Mouse (Mus musculus) right cerebral cortex, adult 2 months (tissue): ENCODE measurements around the gene Mgp.
"Not testable (repeated sequence)": the region's sequence is repeated elsewhere in the genome, so short reads cannot be mapped to it uniquely, and the experiment has no call there.

ENCODE experiments used
- DNase-seq, 2 experiments: peaks; one replicate each; pipeline ENCODE4 v3.0.0; 2021 to 2022; ENCODE audit warnings: low spot score in 2 of 2

The Mgp gene

DNA sequence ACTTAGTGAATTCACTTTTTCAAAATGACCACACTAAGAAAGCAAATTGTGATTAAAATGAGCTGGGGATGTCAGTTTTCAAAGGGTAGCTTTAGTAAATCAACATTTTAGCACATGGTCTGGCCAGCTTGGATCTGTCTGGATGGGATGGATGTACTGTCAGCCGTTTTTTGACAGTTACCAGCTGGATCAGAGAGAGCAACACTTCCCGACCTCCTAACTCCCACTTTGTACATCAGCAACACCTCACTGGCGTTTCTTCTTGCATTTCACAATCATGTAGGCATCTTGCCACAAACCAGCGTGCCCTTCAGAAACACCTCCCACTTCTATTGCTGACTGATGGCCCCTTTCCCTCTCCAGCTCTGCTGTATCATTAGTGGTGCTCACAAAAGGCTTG, 22.6 kb upstream of the Mgp start:
- no peak for DNase-seq

DNA sequence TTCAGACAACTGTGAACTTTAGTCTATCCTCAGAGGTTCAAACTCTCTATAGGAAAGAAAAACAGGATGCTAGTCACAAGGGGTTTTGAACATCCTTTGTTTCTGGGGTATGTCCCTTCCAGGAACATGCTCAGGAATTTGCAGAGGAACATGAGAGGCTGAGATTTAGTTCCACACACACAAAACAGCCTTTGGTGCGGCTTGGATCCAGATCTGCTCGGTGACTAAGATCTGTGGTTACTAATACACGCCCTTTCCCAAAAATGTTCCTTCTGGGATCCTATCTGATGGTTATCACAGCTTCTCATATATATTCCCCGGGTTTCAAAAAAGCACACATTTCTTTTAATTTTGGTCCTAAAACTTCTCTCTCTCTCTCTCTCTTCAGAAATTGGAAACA, 22.2 kb upstream of the Mgp start:
- no peak for DNase-seq

- no peak for DNase-seq
These were observed 19.1 kb upstream of the Mgp start for GRCm38 (mm10) chr6:136894532-136895339.

DNA sequence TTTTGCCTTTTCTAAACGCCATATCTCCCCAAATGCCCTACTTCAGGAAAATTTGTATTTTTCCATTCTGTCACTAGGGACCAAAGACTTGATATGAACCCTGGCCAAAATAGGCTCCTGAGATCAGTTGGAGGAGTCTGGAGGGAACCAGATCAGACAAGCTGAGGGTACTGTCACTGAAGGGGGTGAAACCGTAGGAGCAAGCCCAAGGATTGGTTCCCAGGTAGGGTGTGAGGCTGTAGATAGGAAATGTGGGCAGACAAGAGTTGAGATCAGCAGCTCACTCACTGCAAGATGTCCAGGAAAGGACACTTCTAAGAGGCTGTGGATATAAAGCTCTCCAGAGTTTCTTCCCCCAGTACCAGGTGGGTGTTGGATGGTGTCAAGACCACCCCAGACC, 16.4 kb upstream of the Mgp start:
- no peak for DNase-seq

GRCm38 (mm10) chr6:136889554-136889953, 13.9 kb upstream of the Mgp start:
- no peak for DNase-seq

DNA sequence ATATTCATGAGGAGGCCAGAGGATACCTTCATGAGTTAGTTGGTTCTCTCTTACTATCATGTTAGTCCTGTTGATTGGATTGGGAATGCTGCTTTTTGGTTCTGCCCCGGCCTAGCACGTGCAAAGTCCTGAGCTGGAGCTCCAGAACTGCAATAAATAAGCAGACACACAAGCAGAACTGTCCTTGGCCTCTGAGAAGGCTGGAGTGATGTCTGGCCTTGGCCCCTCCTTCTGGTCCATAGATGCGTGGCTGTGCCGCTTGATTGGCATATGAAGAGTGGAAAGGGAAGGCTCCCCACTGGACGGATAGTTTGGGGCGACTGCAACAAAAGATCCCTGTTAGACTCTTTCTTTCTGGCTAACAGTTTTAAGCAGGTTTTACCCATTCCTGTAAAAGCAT, 13.4 kb upstream of the Mgp start:
- DNase-seq, result no peak

DNA sequence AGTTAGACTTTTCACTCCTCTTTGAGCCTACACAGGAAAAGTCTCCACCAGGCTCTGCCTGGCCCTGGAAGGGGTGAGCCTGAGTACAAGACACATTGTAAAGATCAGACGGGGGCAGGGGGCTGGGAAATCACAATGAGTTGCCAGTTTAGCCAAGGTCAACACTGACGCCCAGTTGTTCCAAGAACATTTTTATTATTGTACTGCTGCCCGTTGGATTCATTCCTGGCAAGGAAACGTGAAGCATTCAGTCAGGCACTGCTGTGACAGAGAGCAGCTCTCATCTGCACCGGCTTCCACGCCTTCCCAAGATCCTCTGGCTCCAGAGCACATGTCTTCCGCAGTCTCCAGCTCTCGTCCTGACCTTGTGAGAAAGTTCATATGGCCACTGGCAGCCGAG, 12.2 kb upstream of the Mgp start:
- DNase-seq, result no peak

DNA sequence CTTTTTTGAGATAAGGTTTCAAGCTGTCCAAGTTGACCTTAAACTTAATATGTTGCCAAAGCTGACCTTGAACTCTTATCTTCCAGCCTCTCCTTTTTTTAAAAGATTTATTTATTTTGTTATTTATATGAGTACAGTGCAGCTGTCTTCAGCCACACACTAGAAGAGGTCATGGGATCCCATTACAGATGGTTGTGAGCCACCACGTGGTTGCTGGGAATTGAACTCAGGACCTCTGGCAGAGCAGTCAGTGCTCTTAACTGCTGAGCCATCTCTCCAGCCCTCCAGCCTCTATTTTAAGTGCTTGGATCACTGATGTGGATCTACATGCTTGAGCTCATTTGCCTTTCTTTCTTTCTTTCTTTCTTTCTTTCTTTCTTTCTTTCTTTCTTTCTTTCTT, 9.1 kb upstream of the Mgp start:
- not testable (repeated sequence) for DNase-seq

GRCm38 (mm10) chr6:136883961-136884360, 8.3 kb upstream of the Mgp start:
- DNase-seq, result no peak

DNA sequence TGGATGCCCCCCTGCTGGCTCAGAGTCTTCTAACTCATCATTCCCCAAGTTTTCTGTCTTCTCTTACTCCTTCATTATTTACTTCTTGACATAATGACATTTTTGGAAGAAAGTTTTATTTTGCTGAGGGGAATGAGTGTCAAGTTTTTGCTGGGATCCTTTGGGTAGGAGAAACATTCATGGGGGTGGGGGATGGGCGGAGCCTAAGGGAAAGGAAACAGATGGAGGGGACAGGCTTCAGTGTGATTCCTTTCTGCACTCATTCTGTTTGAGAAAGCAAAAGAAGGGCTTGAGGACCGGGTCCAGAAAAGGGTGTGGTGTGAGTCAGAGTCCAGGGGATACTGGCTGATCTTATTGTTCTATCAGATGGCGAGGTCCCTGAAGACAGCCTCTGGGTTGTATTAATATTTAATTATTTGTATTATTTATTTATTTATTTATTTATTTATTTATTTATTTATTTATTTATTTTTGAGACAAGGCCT, 7.8 kb upstream of the Mgp start:
- DNase-seq, result no peak

- DNase-seq, result no peak
These were observed 6.1 kb upstream of the Mgp start for GRCm38 (mm10) chr6:136881678-136882077.

DNA sequence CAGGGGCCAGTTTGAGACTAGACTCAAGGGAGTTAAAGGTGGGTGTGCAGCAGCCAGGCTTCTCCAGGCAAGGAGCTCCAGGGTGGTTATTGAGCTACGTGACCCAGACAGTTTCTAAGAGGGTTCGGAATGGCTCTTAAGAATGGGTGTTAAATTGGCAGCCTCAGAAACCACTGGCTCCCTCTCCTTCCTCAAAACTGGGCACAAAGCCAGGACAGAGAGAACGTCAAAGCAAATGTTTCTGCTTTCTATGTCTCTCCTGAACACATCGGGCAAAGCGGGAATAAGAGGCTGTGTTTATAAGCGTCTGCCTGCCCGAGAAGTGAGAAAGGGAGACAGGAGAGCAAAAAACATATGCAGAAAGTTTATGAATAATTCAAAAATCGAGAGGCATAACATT, 1.0 kb downstream of the Mgp start:
- peak; percentile 31 to 33 for DNase-seq

- no peak for DNase-seq
These were observed 6.7 kb downstream of the Mgp start for GRCm38 (mm10) chr6:136868921-136869320.

GRCm38 (mm10) chr6:136866150-136866549, 9.5 kb downstream of the Mgp start:
- DNase-seq, result no peak

- DNase-seq, result no peak
These were observed 10.3 kb downstream of the Mgp start for GRCm38 (mm10) chr6:136865360-136865759.

DNA sequence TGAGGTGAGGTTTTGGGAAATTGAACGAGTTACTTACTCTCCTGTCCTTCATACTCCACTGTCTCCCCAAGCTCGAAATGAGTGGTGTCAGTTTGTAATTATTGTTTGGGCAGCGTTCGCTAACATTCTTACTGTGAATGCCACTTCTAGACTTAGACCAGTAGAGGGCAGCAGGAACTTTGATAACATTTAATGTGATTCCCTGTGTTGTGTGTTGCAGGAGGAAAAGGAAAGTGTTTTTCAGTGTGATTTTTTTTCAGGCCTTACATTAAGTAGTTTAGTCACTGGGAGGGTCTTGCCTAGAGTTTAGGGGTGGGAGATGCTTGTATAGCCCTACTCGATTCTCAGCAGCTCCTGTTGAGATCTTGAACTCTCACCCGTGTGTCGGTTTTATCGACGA, 14.6 kb downstream of the Mgp start:
- peak in 1 of 2 experiments; percentile 40 for DNase-seq

DNA sequence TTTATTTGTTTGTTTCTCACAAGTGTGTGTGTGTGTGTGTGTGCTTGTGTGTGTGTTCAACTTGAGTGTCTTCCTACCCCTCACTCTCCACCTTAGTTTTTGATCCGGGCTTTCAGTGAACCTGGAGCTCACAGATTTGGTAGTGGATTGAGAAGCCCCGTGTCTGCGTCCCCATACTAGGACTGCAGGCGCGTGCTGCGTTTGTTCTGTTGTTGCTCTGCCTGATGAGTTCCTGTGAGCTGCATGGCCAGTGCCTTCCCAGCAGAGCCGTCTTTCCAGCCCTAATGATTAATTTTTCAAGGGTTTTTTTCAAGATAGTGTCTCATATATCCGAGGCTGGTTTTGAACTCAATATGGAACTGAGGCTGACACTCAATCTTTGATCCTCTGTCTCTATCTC, 17.2 kb downstream of the Mgp start:
- no peak for DNase-seq

- DNase-seq, result no peak
These were observed 17.8 kb downstream of the Mgp start for GRCm38 (mm10) chr6:136857873-136858260.

- no peak for DNase-seq
These were observed 18.3 kb downstream of the Mgp start, which contains the start of gene Art4 for GRCm38 (mm10) chr6:136857186-136857872. TSS of gene Art4 (minus strand) at chr6:136857733.

- no peak for DNase-seq
These were observed 19.5 kb downstream of the Mgp start for GRCm38 (mm10) chr6:136856071-136856636.

DNA sequence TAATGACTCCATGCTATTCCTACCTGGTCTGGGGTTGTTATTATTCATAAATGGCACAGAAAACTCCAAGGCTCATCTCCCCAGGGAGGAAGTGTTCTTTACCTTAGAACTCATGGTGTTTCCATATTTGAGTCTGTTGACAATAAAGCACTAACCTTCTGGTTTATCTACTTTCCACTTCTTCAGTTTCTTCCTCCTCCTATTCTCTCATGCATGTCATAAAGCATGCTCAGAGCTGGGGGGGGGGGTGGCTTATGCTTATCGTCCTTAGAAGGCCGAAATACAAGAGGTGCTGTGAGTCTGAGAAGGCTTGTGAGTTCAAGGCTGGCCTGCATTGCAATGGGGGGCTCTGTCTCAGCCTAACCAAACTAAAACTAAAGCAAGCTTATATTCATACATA, 20.4 kb downstream of the Mgp start:
- DNase-seq, result no peak

- DNase-seq, result no peak
These were observed 21.3 kb downstream of the Mgp start for GRCm38 (mm10) chr6:136854361-136854781.

DNA sequence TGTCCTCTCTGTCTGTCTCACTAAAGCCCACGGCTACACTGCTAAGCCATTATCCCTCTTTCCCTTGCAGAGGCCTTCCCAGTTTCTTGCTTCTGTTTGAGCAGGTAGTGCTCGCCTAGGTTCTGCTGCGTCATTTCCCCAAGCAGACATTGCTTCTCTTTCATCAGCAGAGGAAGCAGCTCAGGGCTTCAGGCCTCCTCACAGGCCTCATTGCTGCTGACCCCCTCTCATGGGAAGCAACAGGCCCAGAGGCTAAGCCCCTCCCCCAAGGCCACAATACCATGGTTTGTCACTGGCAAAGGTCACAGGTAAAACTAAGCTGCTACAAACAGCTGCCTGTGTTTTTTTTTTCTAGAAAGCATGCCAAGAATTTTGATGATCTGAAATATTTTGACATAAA, 22.9 kb downstream of the Mgp start:
- no peak for DNase-seq
